Mouse (Mus musculus): ENCODE measurements around the gene Cep68. TPM values are rescaled to one million over a fixed set of nuclear protein-coding genes. Genes with fewer than 3 reads are reported as not detected.

Gene Cep68
- total and polyA plus RNA-seq, 3 experiments = 27.8 to 31.6 (median 30.7) TPM

GRCm38 (mm10) chr11:20211838-20212237 is 37.4 kb downstream of the Cep68 start:
- Histone ChIP-seq H3K27ac (ENCODE audit: insufficient read depth, low read depth) (no peak overlapping the region), H3K4me1 (ENCODE audit: control insufficient read depth in 1 of 2, insufficient read depth in 2 of 2) (peaks cover 0 to 45% of the 10 kb centered on the region in 2 experiments; a peak in 2 of 4 replicates), H3K36me3 (replicated peaks in 1 of 2; ENCODE audit: control insufficient read depth in 1 of 2, insufficient read depth in 1 of 2, low read length in 1 of 2) (peaks cover 14 to 62% of the 10 kb centered on the region in 2 experiments), H3K79me2 (replicated peaks; ENCODE audit: control insufficient read depth, extremely low read depth, insufficient read depth, poor library complexity, severe bottlenecking) (peaks cover 94% of the 10 kb centered on the region), H3K4me2 (ENCODE audit: insufficient read depth, low read depth, poor library complexity, severe bottlenecking) (no peak overlapping the region), H3K9ac (ENCODE audit: insufficient read depth, low read depth) (no peak overlapping the region), H3K9me3 (replicated peaks; ENCODE audit: low read length) (no peaks in the 10 kb centered on the region), H3K4me3 (replicated peaks in 1 of 3; ENCODE audit: low read depth in 2 of 3, low read length in 2 of 3, poor library complexity in 1 of 3) (no peak overlapping the region), H3K27me3 (replicated peaks) (no peaks in the 10 kb centered on the region)
- TF ChIP-seq E2F4 (IDR thresholded peaks at IDR 0.05; ENCODE audit: insufficient replicate concordance, low read depth, low read length) (no peak), ZMIZ1 (IDR thresholded peaks at IDR 0.05; ENCODE audit: low read depth, low read length) (no peak), ZC3H11A (IDR thresholded peaks at IDR 0.05; ENCODE audit: low read depth, low read length) (no peak), PAX5 (IDR thresholded peaks at IDR 0.05; ENCODE audit: low read length) (no peak), SMC3 (IDR thresholded peaks at IDR 0.05; ENCODE audit: low read depth, low read length) (no peak), UBTF (IDR thresholded peaks at IDR 0.05; ENCODE audit: low read depth, low read length) (no peak), JUN (IDR thresholded peaks at IDR 0.05; ENCODE audit: insufficient read depth, low read depth, low read length) (no peak)
- DNase-seq (ENCODE audit: extremely low read depth) = no peak
- dilution Hi-C loops (cut with MboI; ENCODE audit: extremely low pct_ligation_motif_present, extremely low pct_unique_long_range_greater_than_20kb, low sequenced_read_pairs) (no loop called here), in situ Hi-C loops (cut with MboI; ENCODE audit: low pct_ligation_motif_present, low pct_unique_long_range_greater_than_20kb, low sequenced_read_pairs) (no loop called here)

- H3K4me1 ChIP-seq (ENCODE audit: control insufficient read depth in 1 of 2, insufficient read depth in 2 of 2) = peaks cover 4 to 72% of the 10 kb centered on the region in 2 experiments
- H3K27me3 ChIP-seq (replicated peaks) = no peaks in the 10 kb centered on the region
- H3K9me3 ChIP-seq (replicated peaks; ENCODE audit: low read length) = no peaks in the 10 kb centered on the region
- peaks cover 4 to 57% of the 10 kb centered on the region in 2 experiments for H3K36me3 ChIP-seq (replicated peaks in 1 of 2; ENCODE audit: control insufficient read depth in 1 of 2, insufficient read depth in 1 of 2, low read length in 1 of 2)
- no peak overlapping the region for H3K4me2 ChIP-seq (ENCODE audit: insufficient read depth, low read depth, poor library complexity, severe bottlenecking)
- DNase-seq (ENCODE audit: extremely low read depth) = no peak
- dilution Hi-C loops (cut with MboI; ENCODE audit: extremely low pct_ligation_motif_present, extremely low pct_unique_long_range_greater_than_20kb, low sequenced_read_pairs) (no loop called here), in situ Hi-C loops (cut with MboI; ENCODE audit: low pct_ligation_motif_present, low pct_unique_long_range_greater_than_20kb, low sequenced_read_pairs) (loop anchor here (5.0 kb wide), 1 partner anchor 35 kb away; no protein-coding TSS in a partner anchor)
- H3K9ac ChIP-seq (ENCODE audit: insufficient read depth, low read depth) = no peak overlapping the region
- peaks cover 98% of the 10 kb centered on the region for H3K79me2 ChIP-seq (replicated peaks; ENCODE audit: control insufficient read depth, extremely low read depth, insufficient read depth, poor library complexity, severe bottlenecking)
- no peak overlapping the region for H3K27ac ChIP-seq (ENCODE audit: insufficient read depth, low read depth)
- H3K4me3 ChIP-seq (replicated peaks in 1 of 3; ENCODE audit: low read depth in 2 of 3, low read length in 2 of 3, poor library complexity in 1 of 3) = no peak overlapping the region
- no peak for TF ChIP-seq JUN (IDR thresholded peaks at IDR 0.05; ENCODE audit: insufficient read depth, low read depth, low read length)
- TF ChIP-seq IRF4 (IDR thresholded peaks at IDR 0.05; ENCODE audit: low read depth, low read length) = no peak
- TF ChIP-seq ZNF384 (IDR thresholded peaks at IDR 0.05; ENCODE audit: low read depth, low read length) = peak; percentile 48; the same call in 1 of the 2 replicates
Measured at GRCm38 (mm10) chr11:20207589-20207988, 41.6 kb downstream of the Cep68 start.

GRCm38 (mm10) chr11:20206626-20207223 is 42.5 kb downstream of the Cep68 start:
- Histone ChIP-seq H3K4me1 (ENCODE audit: control insufficient read depth in 1 of 2, insufficient read depth in 2 of 2) (peaks cover 4 to 66% of the 10 kb centered on the region in 2 experiments), H3K9ac (ENCODE audit: insufficient read depth, low read depth) (no peak overlapping the region), H3K79me2 (replicated peaks; ENCODE audit: control insufficient read depth, extremely low read depth, insufficient read depth, poor library complexity, severe bottlenecking) (peaks cover 98% of the 10 kb centered on the region), H3K27me3 (replicated peaks) (no peaks in the 10 kb centered on the region), H3K36me3 (replicated peaks in 1 of 2; ENCODE audit: control insufficient read depth in 1 of 2, insufficient read depth in 1 of 2, low read length in 1 of 2) (peaks cover 4 to 56% of the 10 kb centered on the region in 2 experiments), H3K27ac (ENCODE audit: insufficient read depth, low read depth) (no peak overlapping the region), H3K9me3 (replicated peaks; ENCODE audit: low read length) (no peaks in the 10 kb centered on the region), H3K4me2 (ENCODE audit: insufficient read depth, low read depth, poor library complexity, severe bottlenecking) (no peak overlapping the region), H3K4me3 (replicated peaks in 1 of 3; ENCODE audit: low read depth in 2 of 3, low read length in 2 of 3, poor library complexity in 1 of 3) (no peak overlapping the region)
- TF ChIP-seq MYC (IDR thresholded peaks at IDR 0.05; ENCODE audit: low read depth, low read length) (no peak), CTCF (conservative IDR thresholded peaks at IDR 0.05 in 1 of 2, IDR thresholded peaks at IDR 0.05 in 1 of 2; ENCODE audit: low read depth in 2 of 2, low read length in 2 of 2) (no peak), ETS1 (conservative IDR thresholded peaks at IDR 0.05; ENCODE audit: low read depth, low read length) (no peak), IRF4 (IDR thresholded peaks at IDR 0.05; ENCODE audit: low read depth, low read length) (no peak), USF1 (IDR thresholded peaks at IDR 0.05; ENCODE audit: low read depth, low read length) (no peak), CHD2 (IDR thresholded peaks at IDR 0.05; ENCODE audit: low read length) (no peak), HCFC1 (IDR thresholded peaks at IDR 0.05; ENCODE audit: low read depth, low read length) (no peak), USF2 (conservative IDR thresholded peaks at IDR 0.05; ENCODE audit: low read depth, low read length) (no peak), MEF2A (IDR thresholded peaks at IDR 0.05; ENCODE audit: borderline replicate concordance, low read depth, low read length) (no peak)
- dilution Hi-C loops (cut with MboI; ENCODE audit: extremely low pct_ligation_motif_present, extremely low pct_unique_long_range_greater_than_20kb, low sequenced_read_pairs) (no loop called here), in situ Hi-C loops (cut with MboI; ENCODE audit: low pct_ligation_motif_present, low pct_unique_long_range_greater_than_20kb, low sequenced_read_pairs) (loop anchor here (5.0 kb wide), 1 partner anchor 36 kb away; no protein-coding TSS in a partner anchor)
- DNase-seq (ENCODE audit: extremely low read depth) = no peak
